Mouse (Mus musculus): ENCODE data around the gene Ms4a1.
"Not testable (repeated sequence)": the region's sequence is repeated elsewhere in the genome, so short reads cannot be mapped to it uniquely, and the experiment has no call there.

The Ms4a1 gene

DNA sequence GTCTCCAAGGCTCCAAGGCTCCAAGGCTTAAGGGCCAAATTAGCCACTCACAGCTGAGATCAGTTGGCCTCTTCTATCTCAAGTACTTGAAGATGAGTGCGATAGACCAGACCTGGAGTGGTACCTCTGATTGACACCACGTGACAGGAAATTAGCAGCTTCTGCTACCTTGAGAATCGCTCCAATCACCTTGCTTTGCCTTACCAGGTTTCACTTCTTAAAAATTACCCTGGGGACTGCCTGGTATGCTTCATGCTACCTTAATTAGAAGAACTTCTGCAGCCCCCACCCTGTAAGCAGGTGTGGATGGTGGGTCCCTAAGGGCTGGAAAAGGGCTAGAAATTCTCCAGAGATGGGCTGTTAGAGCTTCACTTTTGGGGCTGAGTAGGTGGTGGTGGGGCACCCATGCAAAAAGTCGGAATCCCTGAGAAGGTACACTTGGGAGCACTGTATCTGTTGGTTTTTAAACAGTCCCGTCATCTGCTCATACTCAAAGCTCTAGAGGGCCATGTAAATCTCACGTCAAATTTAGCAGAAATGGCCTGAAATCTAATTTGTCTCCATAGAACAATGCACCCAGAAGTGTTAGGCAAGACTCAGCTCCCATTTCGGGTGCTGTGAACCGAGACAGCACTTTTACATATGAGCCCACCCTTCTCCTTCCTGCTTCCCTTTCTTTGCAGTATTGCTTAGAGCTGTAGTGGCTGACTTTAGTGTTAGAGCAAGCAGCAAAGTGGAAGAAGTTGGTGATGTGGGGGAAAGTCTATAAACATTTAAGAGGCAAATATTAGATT lies at the start of gene Ms4a1:
Gene Ms4a1 (minus strand): TSS at position 190 of the 794 bp plus-strand sequence.
- DNase-seq (ENCODE audit: low read depth, low spot score): peak; percentile 10

DNA sequence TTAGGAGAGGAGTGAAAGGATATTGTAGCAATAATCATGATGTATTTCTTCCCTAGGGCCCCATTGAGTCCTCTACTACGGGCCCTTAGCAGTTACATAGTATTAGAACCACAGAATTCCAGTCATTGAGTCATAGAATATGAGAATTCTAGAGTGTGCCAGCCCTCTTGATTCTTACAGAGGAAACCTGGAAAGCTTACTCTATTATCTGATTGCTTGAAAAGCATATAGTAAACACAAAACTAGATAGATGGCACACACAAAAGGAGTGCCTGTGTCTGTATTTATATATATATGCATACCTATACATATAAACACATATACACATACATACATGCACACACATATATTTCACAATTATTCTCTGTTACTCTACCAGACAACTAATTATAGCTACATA lies 48.3 kb upstream of the Ms4a1 start, which contains the start of gene Ms4a14:
Gene Ms4a14 (minus strand): TSS at position 101 of the 400 bp plus-strand sequence.
- DNase-seq (ENCODE audit: low read depth, low spot score): no peak

DNA sequence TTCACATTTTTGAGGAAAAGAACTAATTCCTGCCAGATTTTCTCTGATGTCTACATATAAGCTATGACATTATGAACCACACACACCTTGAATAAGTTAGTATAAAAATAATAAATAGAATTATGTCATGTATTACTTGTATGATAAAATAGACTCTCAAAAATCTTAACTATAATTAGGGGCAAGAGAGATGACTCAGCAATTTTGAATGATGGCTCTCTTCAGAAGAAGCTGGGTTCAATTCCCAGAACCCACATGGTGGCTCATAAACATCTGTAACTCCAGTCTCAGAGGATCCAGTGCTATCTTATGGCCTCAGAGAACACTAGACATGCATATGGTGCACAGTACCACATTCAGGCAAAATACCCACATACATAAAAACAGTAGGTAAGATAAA lies 42.8 kb upstream of the Ms4a1 start:
- DNase-seq (ENCODE audit: low read depth, low spot score): no peak

DNA sequence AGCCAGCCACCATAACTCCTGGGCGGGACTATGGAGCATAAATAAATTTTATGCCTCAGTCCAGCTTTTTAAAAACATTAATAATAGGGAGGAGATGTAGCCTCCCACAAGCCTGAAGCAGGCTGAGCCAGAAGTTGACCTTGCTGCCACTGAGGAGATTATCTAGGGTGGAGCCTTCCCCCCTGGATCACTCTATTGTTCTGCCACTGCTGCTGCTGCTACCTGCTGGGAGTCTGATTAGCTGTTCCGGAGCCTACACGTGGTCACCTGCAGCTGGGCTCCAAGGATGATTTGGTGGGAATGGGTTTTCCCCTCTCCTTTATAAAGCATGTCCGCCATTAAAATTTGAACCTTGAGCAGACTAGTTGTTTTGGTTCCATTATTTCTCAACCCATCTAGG lies 33.5 kb upstream of the Ms4a1 start:
- not testable (repeated sequence) for DNase-seq (ENCODE audit: low read depth, low spot score)

DNA sequence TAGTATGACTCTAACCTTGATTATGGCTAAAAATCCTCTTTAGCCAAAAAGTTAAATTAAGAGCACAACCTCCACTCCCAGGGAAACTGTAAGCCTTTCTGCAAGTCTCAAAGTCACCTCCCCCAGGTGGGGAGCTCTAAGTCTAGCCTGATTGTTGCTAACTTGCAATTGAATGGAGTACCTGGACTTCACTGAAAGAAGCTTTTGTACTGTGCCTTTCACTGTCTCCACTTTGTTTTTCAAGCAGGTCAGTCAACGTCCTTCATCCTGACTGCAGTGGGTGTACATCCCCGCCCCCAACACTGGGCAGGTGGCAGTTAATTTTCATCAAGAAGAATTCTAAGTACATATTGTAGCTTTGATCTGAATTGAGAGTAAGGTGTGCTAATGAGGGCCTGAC lies 32.9 kb upstream of the Ms4a1 start:
- DNase-seq (ENCODE audit: low read depth, low spot score): no peak

DNA sequence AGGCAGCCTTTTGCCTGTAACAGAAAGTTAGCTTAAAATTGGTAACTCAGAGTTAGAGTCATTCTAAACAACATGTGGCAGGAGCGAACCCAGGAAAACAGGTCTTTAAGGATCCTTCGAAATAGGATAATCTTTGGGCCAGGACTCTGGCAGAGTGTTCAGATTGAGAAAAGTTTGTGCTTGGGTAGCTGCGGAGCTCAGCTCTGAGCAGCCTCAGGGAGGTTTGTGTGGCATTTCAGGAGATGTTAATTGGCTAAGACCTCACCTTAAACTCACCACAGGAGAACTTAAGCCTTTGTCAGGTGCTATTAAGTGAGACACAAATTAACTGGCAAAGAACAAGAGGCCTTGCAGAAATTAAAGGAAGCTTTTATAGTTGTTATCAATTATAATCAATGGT lies 27.6 kb upstream of the Ms4a1 start:
- DNase-seq (ENCODE audit: low read depth, low spot score): not testable (repeated sequence)

DNA sequence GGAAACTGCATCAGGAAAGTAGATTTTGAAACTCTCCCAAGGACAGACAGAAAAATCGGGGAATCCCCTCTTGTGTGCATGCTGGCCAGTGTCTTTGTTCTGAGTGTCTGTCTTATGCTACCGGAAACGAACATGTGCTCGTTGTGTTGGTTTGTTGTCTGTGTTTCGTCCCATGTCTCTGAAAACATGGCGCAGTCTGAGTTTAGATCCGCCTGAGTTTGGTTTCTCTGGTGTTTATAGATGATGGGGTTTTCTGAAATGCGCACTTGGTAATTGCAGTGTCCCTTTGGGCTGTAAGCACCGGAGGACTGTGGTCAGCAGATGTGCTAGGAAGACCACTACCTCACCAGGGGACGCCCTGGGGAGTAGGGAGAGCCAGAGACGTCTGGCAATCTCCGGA lies 26.9 kb upstream of the Ms4a1 start:
- DNase-seq (ENCODE audit: low read depth, low spot score): no peak

DNA sequence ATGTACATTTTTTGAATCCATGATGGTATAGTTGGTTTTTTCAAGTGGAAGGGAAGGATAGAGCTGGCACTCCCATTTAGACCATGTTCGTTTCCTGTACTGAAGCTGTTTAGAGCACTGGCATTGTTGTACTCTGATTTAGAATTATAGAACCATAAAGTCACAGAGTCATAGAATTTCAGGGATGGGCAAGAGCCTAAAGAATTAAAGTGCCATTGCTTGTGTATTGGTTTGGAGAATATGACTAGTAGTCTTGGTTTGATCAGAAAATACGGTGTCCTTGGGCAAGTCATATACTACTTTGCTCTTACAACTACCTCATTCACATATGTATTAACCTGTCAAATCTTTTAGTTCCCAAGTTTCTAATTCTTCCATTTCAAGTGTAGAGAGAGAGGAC lies 17.7 kb upstream of the Ms4a1 start, which contains the start of gene Ms4a5:
Gene Ms4a5 (minus strand): TSS at position 101 of the 400 bp plus-strand sequence.
- DNase-seq (ENCODE audit: low read depth, low spot score): no peak

DNA sequence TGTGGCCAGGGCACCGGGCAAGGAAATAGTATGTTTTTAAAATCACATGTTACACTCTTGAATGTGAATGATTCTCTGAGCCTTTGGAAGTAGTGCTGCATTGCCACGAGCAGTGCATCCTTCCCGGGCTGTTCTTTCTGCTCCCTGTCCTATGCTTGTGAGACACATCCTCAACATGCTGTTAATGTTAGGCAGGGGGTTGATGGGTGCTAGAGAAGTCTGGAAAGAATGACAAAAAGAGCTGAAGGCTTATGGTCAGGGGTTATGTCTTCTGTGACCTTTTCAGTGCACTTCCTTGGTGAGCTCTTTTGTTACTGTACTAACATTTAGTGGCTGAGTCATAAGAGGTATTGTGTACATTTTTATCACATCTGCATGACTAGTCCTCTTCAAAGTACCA lies 14.2 kb upstream of the Ms4a1 start:
- no peak for DNase-seq (ENCODE audit: low read depth, low spot score)

DNA sequence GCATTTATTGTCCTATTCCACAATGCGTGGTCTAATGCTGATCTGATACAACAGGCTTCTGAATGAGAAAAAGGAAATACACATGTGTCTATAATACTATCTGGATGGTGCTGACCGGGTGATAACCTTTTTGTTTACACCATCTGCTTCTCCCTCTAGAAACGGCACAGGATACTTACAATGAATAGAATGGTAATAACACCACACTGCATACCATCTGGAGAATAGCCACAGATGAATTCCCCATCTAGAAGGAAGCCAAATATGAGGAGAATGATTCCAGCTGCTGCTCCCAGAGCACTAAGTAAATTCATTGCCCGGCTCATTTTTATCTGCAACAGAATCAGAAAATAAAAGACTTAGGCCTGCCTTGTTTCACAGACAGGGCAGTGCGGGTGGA lies 10.4 kb upstream of the Ms4a1 start:
- no peak for DNase-seq (ENCODE audit: low read depth, low spot score)

DNA sequence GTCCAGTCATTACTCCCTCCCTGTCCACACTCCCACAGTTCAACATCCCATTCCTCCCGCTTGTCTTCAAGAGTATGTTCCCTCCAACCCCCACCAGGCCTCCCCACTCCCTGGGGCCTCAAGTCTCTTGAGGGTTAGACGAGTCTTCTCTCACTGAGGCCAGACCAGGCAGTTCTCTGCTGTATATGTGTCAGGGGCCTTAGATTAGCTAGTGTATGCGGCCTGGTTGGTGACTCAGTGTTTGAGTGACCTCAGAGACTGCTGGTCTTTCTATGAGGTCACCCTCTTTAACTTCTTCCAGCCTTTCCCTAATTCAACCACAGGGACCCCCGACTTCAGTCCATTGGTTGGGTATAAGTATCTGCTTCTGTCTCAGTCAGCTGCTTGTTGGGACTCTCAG lies 915 bp upstream of the Ms4a1 start:
- no peak for DNase-seq (ENCODE audit: low read depth, low spot score)

DNA sequence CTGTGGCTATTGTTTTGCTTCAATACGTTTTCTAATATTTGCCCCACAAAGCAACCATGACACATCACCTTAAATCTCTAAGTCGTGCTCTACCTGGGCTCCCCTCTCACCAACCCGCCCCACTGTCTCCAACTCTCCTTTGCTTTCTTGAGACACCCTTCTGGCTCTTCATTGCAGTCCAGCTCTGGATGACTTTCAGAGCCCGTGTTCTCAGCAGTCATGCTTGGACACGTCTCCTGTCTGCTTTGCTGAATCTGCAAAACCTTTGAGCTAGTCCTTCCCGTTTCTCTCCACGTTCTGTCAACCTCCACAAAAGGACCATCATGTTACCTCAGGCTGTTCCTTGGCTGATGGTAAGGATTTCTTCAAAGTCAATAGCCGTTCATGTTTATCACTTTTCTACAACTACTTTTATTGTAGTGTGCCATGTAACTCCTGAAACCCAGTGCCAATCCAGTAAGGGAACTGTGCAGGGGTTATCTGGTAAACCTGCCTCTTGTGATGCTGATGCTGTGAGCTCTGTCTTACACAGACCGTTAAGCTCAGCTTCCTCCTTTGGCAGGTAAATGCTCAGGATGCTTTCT lies 1.3 kb downstream of the Ms4a1 start:
- DNase-seq (ENCODE audit: low read depth, low spot score): no peak

DNA sequence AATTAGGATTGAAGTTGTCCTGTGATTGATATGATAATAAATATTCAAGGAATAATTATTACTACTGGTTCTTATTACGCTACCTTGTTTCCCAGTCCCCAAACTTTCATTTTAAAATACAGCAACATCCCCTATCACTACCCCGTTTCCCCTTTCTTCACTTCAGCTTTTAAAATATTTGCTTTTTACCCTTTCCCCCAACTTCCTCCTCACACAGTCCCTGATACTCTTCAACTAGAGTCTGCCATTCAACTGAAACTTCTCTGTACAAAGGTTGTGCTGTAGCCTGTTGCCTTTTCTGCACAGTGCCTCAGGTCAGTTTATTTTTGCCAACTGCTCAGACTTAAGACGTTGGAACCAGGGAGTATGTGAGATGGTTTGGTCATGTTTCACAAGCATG lies 2.5 kb downstream of the Ms4a1 start:
- no peak for DNase-seq (ENCODE audit: low read depth, low spot score)

DNA sequence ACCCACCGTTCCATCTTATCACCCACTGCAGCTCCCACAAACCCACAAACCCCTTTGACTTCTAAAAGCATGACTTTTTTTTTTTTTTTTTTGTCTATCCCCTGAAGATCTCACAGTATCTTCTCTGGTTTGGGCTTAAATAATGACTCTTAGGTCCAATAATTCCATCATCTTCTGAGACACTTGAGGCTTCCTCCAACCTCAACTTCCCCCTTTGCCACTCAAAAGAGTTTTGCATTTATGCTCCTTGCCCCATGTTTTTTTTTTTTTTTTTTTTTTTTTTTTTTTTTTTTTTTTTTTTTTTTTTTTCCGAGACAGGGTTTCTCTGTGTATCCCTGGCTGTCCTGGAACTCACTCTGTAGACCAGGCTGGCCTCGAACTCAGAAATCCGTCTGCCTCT lies 3.1 kb downstream of the Ms4a1 start:
- DNase-seq (ENCODE audit: low read depth, low spot score): not testable (repeated sequence)

DNA sequence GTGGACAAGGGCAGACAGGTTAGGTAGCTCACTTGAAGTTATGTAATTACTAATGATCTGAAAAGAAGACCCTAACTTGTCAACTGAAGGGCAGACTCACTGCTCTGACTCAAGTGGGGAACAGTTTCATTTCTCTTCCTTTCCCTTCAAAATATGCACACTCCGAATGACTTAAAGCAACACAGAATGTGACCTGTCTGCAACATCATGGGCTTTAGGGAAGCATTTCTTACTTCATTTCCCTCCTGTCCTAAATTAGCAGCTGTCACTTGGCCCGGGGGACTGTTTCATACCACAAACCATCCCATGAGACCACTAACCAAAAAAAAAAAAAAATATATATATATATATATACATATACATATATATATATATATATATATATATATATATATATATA lies 4.5 kb downstream of the Ms4a1 start:
- DNase-seq (ENCODE audit: low read depth, low spot score): no peak

DNA sequence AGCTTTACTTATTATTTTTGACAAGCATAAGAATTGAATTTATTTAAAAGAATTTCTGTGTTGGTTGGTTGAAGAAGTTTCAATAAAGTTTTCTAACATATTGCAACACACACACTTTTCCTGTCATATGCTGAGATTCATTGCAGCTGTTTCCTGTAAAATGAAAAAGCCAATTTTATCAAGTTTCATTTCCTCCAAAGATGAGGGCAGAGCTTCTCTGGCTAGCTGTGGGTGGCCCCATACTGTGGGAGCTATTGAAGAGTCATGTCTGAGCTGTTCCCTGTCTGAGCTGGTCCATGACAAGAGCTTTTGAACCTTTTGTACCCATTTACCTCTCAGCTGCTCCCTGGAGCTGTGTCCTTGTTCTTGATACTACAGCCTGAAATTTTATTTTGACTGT lies 21.8 kb downstream of the Ms4a1 start:
- DNase-seq (ENCODE audit: low read depth, low spot score): peak; percentile 23

DNA sequence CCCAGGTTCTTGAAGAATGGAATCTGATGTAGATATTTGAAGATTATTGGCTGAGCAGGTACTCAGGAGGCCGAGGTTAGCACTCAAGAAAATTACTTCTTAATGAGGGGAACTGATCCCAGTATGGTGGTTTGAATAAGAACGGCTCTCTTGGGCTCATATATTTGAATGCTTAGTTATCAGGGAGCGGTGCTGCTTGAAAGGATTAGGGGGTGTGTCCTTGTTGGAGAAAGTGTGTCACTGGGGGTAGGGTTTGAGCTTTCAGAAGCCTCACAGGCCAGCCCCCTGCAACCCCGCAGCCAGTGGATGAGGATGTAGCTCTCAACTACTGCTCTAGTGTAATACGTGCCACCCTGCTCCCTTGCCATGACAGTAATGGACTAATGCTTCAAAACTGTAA lies 23.5 kb downstream of the Ms4a1 start:
- no peak for DNase-seq (ENCODE audit: low read depth, low spot score)

DNA sequence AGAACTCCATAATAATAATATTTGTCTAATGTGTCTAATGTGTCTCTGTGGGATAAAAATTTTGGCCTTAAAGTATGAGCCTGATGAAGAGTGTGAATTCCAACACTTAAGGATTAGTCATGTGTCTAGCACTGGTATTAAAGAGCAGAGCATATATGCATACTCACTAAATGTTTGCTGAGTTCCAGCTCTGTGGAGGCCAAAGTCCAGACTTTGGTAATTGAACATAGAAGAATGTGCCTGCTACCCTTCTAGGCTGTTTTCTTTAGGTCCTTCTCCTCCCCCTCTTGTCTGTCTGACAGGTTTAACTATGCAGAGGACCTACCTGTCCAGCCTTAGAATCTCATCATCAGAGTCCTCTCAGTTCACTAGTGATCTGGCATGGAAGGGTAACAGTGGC lies 30.2 kb downstream of the Ms4a1 start:
- DNase-seq (ENCODE audit: low read depth, low spot score): no peak

DNA sequence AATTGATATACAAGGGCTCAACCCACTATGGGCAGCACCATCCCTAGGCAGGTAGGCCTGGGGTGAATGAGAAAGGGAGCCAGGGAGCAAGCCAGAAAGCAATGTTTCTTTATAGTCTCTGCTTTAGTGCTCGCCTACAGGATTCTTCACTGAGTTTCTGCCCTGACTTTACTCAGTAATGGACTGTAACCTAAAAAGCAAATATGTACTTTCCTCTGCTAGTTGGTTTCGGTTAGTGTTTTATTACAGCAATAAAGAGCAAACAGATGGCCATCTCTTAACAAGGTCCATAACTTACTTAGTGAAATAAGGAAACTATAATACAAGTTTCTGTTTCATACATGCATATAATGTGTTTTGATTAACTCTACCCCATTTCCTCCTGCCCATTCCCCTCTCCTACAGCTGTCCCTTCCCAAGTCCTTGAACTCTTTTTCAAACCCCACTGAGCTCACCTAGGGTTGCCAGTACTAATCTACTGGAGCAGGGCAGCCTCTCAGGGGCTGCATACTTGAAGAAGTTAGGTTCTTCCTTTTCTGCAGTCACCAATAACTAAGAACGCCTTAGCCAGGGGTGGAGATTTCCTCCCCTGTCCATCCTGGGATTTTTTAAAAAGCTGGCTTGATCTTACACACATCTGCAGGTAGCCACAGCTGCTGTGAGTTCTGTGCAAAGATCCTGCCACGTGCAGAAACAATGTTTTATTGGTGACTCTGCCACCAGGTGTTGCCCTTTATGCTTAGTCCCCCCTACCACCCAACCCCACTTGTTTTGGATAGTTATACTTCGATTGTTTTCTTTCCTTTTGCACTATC lies 30.9 kb downstream of the Ms4a1 start:
- no peak for DNase-seq (ENCODE audit: low read depth, low spot score)

DNA sequence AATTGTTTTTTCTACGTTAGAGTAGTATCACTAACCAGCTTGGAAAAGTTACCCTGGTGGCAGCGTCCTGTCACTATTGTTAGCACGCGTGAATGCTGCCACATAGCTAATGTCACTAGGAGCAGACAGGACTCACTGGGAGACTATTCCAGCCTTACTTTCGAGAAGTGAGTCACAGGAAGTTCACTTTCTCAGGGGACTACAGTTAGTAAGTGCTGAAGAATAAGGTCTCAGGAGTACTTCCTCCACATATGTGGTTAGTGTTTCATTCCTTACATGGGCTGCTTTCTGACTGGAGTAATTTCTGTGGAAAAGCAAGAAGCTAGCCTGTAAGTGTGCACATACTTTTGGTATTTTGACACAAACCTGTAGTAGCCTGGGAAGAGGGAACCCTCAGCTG lies 31.8 kb downstream of the Ms4a1 start:
- DNase-seq (ENCODE audit: low read depth, low spot score): no peak

DNA sequence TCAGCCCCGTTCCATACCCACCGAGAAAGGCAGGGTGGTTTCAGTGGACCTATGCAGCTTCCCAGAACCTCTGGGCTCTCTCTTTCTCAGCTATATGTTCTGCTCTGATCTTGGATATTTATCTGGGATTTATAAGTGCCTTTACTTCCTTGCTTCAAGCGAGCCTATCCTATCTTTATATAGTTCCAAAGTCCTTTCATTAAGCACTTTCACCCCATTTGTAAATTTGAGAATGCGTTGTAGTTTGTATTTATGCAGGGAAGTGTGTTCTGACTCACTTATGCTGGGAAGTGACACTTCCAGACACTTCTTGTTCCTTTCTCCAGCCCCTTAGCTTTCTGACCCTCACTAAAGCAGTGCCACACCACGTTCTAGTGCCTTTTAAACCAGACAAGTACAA lies 33.7 kb downstream of the Ms4a1 start, which contains the start of gene Ms4a12:
Gene Ms4a12 (minus strand): TSS at position 101 of the 400 bp plus-strand sequence.
- DNase-seq (ENCODE audit: low read depth, low spot score): no peak

Measured in skeletal muscle tissue, adult 2 months (tissue).